Mouse (Mus musculus): ENCODE results near the gene Mboat1. TPM values are rescaled to one million over a fixed set of nuclear protein-coding genes. Genes with fewer than 3 reads are reported as not detected.

The Mboat1 gene
- polyA plus RNA-seq, 1 experiment from 2014 or later = 29.4 TPM

Other genes starting within 250 kb of the Mboat1 start
- 14.1 and 14.7 TPM in 2 replicates for gene E2f3, start 150.4 kb upstream of the Mboat1 start, polyA plus RNA-seq (2015; fragmentation: Nextera tagmentation; extraction: Ambion mirVana)
- gene Agtr1a, start 200.0 kb downstream of the Mboat1 start, polyA plus RNA-seq (2015; fragmentation: Nextera tagmentation; extraction: Ambion mirVana) = 4.7 and 5.5 TPM in 2 replicates